Mouse (Mus musculus): ENCODE results near the gene Ttll8. TPM values are rescaled to one million over a fixed set of nuclear protein-coding genes. Genes with fewer than 3 reads are reported as not detected.

The Ttll8 gene
- total RNA-seq (2014; rRNA removed; ENCODE audit: low replicate concordance) (not detected in 2 replicates), polyA plus RNA-seq (2015; fragmentation: Nextera tagmentation; extraction: Ambion mirVana) (not detected in 2 replicates)

DNA sequence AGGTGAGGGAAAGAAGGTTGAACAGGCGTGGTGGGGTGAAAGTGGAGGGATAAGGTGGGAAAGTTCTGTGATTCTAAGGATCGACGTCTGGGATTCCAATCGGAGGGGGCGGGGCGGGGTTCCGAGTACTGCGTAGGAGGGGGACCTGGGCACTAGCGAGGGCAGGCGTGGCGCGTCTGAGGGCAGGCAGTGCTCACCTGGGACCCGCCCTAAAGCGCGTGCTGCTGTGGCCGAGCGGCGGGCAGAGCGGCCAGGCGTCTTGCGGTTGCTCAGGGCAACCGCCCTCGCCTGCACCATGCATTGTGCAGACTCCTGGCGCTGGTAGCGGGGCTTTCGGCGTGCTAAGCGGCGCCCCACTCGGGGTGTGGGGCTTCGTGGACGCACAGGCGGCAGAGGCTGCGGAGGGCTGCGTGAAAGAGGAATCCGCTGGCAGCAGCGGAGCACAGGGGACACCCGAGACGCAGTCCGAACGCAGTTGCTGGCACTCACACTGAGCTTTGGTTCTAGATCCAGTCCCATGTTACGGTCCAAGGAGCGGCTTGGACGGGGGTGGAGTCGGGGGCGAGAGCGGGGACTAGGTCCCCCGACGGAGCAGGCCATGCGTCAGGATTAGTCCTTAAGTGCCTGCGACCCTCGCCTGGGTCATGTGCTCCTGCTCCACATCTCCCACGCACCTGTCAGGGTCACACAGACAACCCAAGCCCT is at the start of gene Ttll8:
Ttll8 (minus strand) TSS at position 51 of the 705 bp plus-strand sequence.
- Histone ChIP-seq H3K36me3 (replicated peaks; ENCODE audit: control insufficient read depth, insufficient read depth, low read length) (no peaks in the 10 kb centered on the region), H3K4me1 (ENCODE audit: control insufficient read depth, insufficient read depth) (0 out of 2 replicates have a peak, but pooled peaks cover 4% of the 10 kb centered on the region), H3K9ac (replicated peaks; ENCODE audit: low read depth, low read length) (no peak within 1 kb of the TSS), H3K4me2 (ENCODE audit: low read depth, low read length) (peak within 1 kb of the TSS; percentile 68), H3K27me3 (ENCODE audit: control insufficient read depth, insufficient read depth, low read length) (peaks cover 19% of the 10 kb centered on the region), H3K9me3 (replicated peaks; ENCODE audit: control insufficient read depth, low read length) (no peaks in the 10 kb centered on the region), H3K27ac (ENCODE audit: low read depth) (no peak within 1 kb of the TSS), H3K4me3 (ENCODE audit: low read depth, low read length) (peak within 1 kb of the TSS; percentile 41)
- WGBS = 4% methylated on average over 53 of the region's 53 CpGs
- DNase-seq (ENCODE audit: low spot score) (no peak), ATAC-seq (ENCODE audit: insufficient read depth, low read depth) (peak; percentile 49)
- TF ChIP-seq EP300 (IDR thresholded peaks at IDR 0.05; ENCODE audit: low read depth) (no peak), CTCF (IDR thresholded peaks at IDR 0.05; ENCODE audit: low read depth) (no peak)

DNA sequence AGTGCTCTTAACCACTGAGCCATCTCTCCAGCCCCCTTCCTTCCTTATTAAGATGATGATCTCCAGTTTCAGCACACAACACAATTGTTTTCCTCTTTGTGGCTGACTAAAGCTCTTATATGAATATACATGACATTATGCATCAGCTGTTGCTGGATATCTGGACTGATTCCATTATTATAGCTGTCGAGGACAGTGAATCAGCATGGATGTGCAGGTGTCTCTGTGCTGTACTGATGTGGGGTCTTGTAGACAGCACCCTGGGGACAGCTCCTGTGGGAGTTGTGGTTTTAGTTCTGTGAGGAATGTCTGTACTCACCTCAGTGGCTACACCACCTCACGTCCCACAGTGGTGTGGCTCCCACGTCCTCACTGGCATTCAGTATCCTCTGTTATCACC is 47.0 kb upstream of the Ttll8 start:
- no peak for ATAC-seq (ENCODE audit: insufficient read depth, low read depth)
- no peaks in the 10 kb centered on the region for H3K27me3 ChIP-seq (ENCODE audit: control insufficient read depth, insufficient read depth, low read length)
- no peak overlapping the region for H3K4me3 ChIP-seq (ENCODE audit: low read depth, low read length)
- no peak overlapping the region for H3K27ac ChIP-seq (ENCODE audit: low read depth)
- H3K36me3 ChIP-seq (replicated peaks; ENCODE audit: control insufficient read depth, insufficient read depth, low read length) = no peaks in the 10 kb centered on the region
- no peak for DNase-seq (ENCODE audit: low spot score)
- no peak for TF ChIP-seq CTCF (IDR thresholded peaks at IDR 0.05; ENCODE audit: low read depth)
- TF ChIP-seq EP300 (IDR thresholded peaks at IDR 0.05; ENCODE audit: low read depth) = no peak
- WGBS = 65% methylated on average over 3 of the region's 3 CpGs
- H3K9ac ChIP-seq (replicated peaks; ENCODE audit: low read depth, low read length) = no peak overlapping the region
- no peak overlapping the region for H3K4me2 ChIP-seq (ENCODE audit: low read depth, low read length)
- H3K4me1 ChIP-seq (ENCODE audit: control insufficient read depth, insufficient read depth) = no peaks in the 10 kb centered on the region
- no peaks in the 10 kb centered on the region for H3K9me3 ChIP-seq (replicated peaks; ENCODE audit: control insufficient read depth, low read length)

DNA sequence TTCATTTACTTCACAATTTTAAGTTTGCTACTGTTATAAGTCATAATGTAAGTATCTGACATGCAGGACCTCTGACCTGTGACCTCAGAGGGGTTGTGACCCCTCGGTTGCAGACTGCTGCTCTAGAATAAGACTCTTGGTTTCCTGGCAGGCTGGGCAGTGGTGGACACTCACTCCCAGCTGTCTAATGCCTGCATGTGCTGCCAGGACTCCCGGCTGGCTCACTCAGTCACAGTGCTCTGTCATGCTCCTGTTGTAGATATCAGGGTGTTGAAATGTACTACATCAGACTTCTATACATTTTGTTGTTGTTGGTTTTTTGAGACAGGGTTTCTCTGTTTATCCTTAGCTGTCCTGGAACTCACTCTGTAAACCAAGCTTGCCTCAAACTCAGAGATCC is 46.1 kb upstream of the Ttll8 start:
- 39% methylated on average over 2 of the region's 2 CpGs for WGBS
- no peak overlapping the region for H3K9ac ChIP-seq (replicated peaks; ENCODE audit: low read depth, low read length)
- ATAC-seq (ENCODE audit: insufficient read depth, low read depth) = no peak

DNA sequence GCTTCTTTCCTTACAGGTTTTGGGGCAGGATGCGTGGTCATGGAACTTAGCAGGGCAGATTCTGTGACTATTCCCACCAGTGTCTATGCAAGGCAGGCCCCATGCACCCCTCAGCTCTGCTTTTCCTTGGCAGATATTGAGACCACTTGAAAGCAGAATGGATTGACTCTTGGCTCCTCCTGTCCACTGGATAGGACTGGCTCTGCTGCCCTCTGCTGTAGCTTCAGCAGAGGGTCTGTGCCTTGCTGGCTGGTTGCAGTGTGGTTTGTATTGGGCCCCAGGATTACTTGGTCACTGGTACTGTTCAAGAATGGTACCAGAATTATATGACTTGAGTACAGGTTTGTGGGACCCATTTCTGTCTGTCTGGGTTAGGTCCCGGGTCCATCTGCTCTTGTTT is 44.9 kb upstream of the Ttll8 start:
- DNase-seq (ENCODE audit: low spot score) (peak; percentile 12), ATAC-seq (ENCODE audit: insufficient read depth, low read depth) (peak; percentile 67; the same call in 1 of the 2 replicates)
- Histone ChIP-seq H3K4me2 (ENCODE audit: low read depth, low read length) (no peak overlapping the region), H3K27ac (ENCODE audit: low read depth) (no peak overlapping the region), H3K9me3 (replicated peaks; ENCODE audit: control insufficient read depth, low read length) (no peaks in the 10 kb centered on the region), H3K9ac (replicated peaks; ENCODE audit: low read depth, low read length) (no peak overlapping the region), H3K36me3 (replicated peaks; ENCODE audit: control insufficient read depth, insufficient read depth, low read length) (no peaks in the 10 kb centered on the region), H3K27me3 (ENCODE audit: control insufficient read depth, insufficient read depth, low read length) (no peaks in the 10 kb centered on the region), H3K4me1 (ENCODE audit: control insufficient read depth, insufficient read depth) (no peaks in the 10 kb centered on the region), H3K4me3 (ENCODE audit: low read depth, low read length) (no peak overlapping the region)
- TF ChIP-seq EP300 (IDR thresholded peaks at IDR 0.05; ENCODE audit: low read depth) (no peak), CTCF (IDR thresholded peaks at IDR 0.05; ENCODE audit: low read depth) (peak; percentile 62)
- 88% methylated on average over 2 of the region's 2 CpGs for WGBS

More for the DNA sequence above, 46.1 kb upstream of the Ttll8 start:
- DNase-seq (ENCODE audit: low spot score) = no peak
- no peaks in the 10 kb centered on the region for H3K36me3 ChIP-seq (replicated peaks; ENCODE audit: control insufficient read depth, insufficient read depth, low read length)
- H3K4me1 ChIP-seq (ENCODE audit: control insufficient read depth, insufficient read depth) = no peaks in the 10 kb centered on the region
- no peak for TF ChIP-seq EP300 (IDR thresholded peaks at IDR 0.05; ENCODE audit: low read depth)
- no peak for TF ChIP-seq CTCF (IDR thresholded peaks at IDR 0.05; ENCODE audit: low read depth)
- H3K9me3 ChIP-seq (replicated peaks; ENCODE audit: control insufficient read depth, low read length) = no peaks in the 10 kb centered on the region
- no peak overlapping the region for H3K4me2 ChIP-seq (ENCODE audit: low read depth, low read length)
- H3K4me3 ChIP-seq (ENCODE audit: low read depth, low read length) = no peak overlapping the region
- H3K27ac ChIP-seq (ENCODE audit: low read depth) = no peak overlapping the region
- H3K27me3 ChIP-seq (ENCODE audit: control insufficient read depth, insufficient read depth, low read length) = no peaks in the 10 kb centered on the region

DNA sequence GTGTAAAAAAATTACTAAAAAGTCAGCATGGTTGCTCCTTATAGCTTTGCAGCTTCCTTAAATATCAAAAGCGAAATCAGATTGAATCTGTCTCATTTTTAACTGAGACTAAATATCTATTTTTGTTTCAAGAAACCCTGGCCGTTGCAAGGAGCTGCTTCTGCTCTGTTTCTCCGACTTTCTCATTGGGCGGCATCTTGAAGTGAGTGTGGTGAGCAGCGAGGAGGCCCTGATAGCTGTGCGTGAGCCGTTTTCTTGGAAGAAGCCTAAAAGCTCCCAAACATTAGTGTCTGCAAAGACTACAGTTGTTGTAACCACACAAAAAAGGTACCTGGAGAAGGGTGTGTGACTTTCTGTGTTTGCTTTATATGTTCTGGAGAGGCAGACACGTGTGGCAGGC is 44.4 kb upstream of the Ttll8 start:
- H3K27ac ChIP-seq (ENCODE audit: low read depth) = no peak overlapping the region
- ATAC-seq (ENCODE audit: insufficient read depth, low read depth) (no peak), DNase-seq (ENCODE audit: low spot score) (no peak)
- 70% methylated on average over 8 of the region's 8 CpGs for WGBS
- no peaks in the 10 kb centered on the region for H3K36me3 ChIP-seq (replicated peaks; ENCODE audit: control insufficient read depth, insufficient read depth, low read length)
- no peak for TF ChIP-seq EP300 (IDR thresholded peaks at IDR 0.05; ENCODE audit: low read depth)
- no peak for TF ChIP-seq CTCF (IDR thresholded peaks at IDR 0.05; ENCODE audit: low read depth)
- H3K4me2 ChIP-seq (ENCODE audit: low read depth, low read length) = no peak overlapping the region
- no peaks in the 10 kb centered on the region for H3K9me3 ChIP-seq (replicated peaks; ENCODE audit: control insufficient read depth, low read length)
- no peak overlapping the region for H3K4me3 ChIP-seq (ENCODE audit: low read depth, low read length)
- no peaks in the 10 kb centered on the region for H3K4me1 ChIP-seq (ENCODE audit: control insufficient read depth, insufficient read depth)
- no peaks in the 10 kb centered on the region for H3K27me3 ChIP-seq (ENCODE audit: control insufficient read depth, insufficient read depth, low read length)
- no peak overlapping the region for H3K9ac ChIP-seq (replicated peaks; ENCODE audit: low read depth, low read length)
